Mouse (Mus musculus): ENCODE measurements around the gene Bbs9. TPM values are rescaled to one million over a fixed set of nuclear protein-coding genes. Genes with fewer than 3 reads are reported as not detected.

The Bbs9 gene
- 10 to 100 TPM; 11.1 to 11.6 TPM for total RNA-seq (2023)

GRCm38 (mm10) chr9:22475424-22475868 lies at the start of gene Bbs9:
TSS of gene Bbs9 (plus strand) at chr9:22475715.

GRCm38 (mm10) chr9:22453990-22454389 lies 21.5 kb upstream of the Bbs9 start, which contains the start of gene Gm17545:
TSS of gene Gm17545 (plus strand) at chr9:22454290.

GRCm38 (mm10) chr9:22469643-22470042 lies 5.9 kb upstream of the Bbs9 start, which contains the start of gene Rp9:
TSS of gene Rp9 (minus strand) at chr9:22469743.

Other genes with a start within 250 kb of the Bbs9 start
- gene Zfp599, start 215.8 kb upstream of the Bbs9 start, total RNA-seq (2023): under 1 TPM in 1 of 2 experiments, not detected in 1; 0.13 TPM
- 1 to 10 TPM; 7.0 to 9.4 TPM for gene Zfp810, start 168.1 kb upstream of the Bbs9 start, total RNA-seq (2023)
- gene Anln, start 86.5 kb upstream of the Bbs9 start, total RNA-seq (2023): 1 to 10 TPM; 1.6 to 2.5 TPM
- gene 9530077C05Rik, start 64.2 kb upstream of the Bbs9 start, total RNA-seq (2023): under 1 TPM in 1 of 2 experiments, not detected in 1; 0.76 TPM
- gene Gm17545, start 21.4 kb upstream of the Bbs9 start, total RNA-seq (2023): not detected
- gene Rp9, start 6.0 kb upstream of the Bbs9 start, total RNA-seq (2023): 10 to 100 TPM; 40.2 to 48.8 TPM

Measured in monocyte, adult 59 days (primary cell).